Mouse (Mus musculus) ES-CJ7 (cell line): Measurements from ENCODE around the gene Etv6.

ENCODE experiments used
- DNase-seq: peaks from one replicate; pipeline ENCODE4 v3.0.0; 2011; ENCODE audit warnings: low read depth, low spot score

Etv6 gene

DNA sequence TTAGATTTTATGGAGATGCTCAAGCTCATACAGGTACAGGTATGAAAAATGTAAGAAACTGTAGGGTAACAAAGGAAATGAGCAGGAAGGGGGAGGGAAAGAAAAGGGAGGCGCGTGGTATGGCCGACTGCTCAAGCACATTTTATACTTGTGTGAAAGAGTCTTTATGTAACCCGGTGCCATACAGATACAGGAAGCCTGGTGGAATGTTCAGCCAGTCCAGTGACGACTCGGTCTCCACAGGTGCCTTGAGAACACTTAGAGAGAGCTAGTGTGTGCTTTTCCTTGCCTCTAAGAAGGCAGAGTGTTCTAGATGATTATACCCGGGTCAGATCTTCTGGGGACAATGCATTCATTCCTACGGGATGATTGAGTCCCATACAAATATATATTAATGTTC lies 215.9 kb downstream of the Etv6 start:
- no peak for DNase-seq

DNA sequence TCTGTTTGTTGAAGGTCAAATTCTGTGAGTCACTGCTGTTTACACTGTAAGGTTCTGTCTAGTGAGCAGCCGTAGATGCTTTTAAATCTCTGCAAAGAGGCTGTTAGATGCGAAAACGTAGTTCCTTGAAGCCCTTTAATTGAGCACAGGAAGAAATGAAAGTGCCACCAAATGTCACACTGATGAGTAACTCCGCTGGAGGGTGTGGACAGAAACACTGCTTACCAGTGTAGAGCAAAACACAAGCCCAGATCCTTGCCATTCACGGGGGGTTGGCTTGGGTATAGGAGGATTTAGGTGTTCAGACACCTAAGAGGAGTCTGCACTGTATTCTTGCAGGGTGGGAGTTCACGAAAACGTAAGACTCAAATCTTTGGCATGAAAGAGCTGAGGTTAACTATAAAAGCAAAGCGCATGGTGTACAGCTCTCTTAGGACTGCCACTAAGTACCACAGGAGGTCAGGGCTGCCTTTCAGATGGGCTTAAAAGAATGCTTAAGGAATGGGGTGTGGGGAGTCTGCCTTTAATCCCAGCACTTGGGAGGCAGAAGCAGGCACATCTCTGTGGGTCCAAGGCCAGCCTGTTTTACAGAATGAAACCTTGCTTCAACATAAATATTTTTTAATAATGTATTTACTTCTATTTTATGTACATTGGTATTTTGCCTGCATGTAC lies 216.7 kb downstream of the Etv6 start:
- DNase-seq: peak; percentile 63

DNA sequence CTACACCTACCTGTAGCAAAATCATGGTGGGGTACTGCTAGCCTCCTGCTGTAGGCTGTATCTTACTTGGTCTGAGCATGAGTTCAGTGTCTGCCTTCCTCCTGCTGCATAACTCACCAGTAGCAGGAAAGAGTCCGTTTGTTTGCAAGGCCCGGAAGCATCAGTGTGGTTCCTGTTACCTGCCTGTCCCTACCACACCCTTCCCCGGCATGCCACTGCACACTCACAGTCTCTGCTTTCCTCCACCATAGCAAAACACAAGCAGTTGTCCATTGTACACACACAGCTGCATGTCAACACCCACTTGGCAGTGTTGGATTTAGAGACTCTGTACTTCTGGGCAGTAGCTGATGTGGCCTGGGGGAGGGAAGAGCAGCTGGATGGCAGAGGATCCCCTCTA lies 220.9 kb downstream of the Etv6 start:
- peak; percentile 33 for DNase-seq

DNA sequence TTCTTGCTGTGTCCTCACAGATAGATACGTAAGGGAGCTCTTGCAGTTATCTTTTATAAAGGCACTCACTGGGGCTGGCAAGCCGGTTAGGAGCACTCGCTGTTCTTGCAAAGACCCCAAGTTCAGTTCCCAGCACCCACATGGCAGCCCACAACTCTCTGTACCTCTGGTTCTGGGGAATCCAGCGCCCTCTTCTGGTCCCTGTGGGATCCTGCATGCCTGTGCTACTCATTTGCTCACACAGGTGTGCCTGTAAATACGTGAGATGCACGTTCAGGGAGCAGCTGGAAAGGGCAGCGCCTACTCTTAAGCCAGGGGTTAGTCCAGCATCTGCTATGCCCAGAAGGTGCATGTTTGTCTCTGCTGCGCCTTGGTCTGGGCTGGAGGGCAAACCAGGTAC lies 224.4 kb downstream of the Etv6 start:
- DNase-seq: peak; percentile 40

DNA sequence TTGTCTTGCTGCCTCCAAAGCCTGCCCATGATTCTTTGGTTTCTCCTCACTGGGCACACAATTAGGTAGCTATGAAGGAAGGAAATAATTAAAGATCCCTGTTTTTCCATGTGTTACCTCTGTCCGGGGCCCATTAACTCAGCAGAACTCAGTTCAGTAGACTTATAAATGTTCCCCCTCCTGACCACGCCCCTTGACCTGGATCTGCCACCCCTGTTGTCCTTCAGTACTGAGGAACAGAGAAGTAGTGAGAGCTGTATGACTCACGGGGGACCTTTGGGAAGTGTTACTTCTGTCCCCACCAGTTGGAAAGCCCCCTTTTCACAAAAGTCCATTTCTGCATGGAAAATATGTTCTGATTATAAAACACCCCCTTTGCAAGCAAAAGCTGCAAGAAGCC lies 226.4 kb downstream of the Etv6 start:
- no peak for DNase-seq

DNA sequence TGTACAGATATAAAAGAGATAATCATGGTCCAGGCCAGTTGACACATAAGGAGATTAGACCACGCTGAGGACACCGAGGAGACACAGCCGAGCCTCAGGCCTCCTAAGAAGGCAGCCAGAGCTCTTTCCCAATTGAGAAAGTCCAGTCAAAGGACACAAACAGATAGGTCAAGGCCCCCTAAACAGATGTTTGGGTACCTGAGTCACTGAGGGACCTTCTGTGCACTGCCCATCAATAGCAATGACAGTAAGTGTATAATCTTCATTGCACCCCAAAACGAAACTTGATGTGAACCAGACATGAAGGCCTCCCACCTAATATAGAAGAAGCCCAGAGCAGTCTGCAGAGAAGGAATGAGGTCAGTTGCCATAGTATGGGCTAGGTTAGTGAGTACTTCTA lies 226.9 kb downstream of the Etv6 start:
- DNase-seq: no peak

DNA sequence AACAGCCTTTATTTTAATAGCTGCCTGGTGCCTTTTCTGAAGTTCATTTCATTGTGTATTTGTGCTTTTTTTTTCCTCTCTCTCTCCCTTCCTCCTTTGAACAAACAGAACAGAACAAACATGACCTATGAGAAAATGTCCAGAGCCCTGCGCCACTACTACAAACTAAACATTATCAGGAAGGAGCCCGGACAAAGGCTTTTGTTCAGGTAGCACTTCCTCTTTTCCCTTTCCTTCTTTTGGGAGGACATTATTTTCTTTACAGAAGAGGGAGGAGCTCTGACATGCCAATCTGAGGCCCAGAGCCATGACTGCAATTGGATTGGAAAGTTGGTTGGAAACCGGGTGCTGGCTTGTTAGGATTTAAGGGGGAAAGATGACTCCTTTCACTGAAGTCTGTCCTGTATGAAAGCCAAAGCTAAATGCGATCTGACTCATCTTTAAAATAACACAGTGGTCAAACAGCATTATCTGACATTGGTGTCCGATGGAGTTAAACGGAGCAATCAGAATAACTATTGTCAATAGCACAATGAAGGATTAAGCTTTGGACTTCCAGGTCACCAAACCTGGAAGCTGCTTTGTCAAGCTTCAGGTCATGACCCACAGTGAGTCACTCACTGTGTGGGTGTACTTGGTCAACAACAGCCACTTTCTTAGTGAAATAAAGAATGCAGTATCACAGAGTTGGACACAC lies 227.6 kb downstream of the Etv6 start:
- no peak for DNase-seq

DNA sequence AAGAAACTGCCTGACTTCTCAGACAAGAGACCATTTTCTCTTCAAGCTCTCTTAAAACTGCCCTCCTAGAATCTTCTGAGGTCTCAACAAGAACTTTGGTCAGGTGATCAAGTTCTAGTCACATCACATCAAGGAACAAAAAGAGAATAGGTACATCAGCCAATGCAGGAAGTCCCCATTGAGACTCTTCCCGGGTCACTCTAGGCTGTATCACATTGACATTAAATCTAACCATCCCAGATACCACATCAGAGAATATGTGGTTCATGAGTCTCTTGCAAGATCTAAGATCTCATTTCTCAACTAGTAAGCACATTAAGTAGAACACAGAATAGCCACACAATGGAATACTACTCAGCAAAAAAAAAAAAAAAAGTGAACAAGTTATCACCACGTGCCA lies 238.4 kb downstream of the Etv6 start:
- no peak for DNase-seq

DNA sequence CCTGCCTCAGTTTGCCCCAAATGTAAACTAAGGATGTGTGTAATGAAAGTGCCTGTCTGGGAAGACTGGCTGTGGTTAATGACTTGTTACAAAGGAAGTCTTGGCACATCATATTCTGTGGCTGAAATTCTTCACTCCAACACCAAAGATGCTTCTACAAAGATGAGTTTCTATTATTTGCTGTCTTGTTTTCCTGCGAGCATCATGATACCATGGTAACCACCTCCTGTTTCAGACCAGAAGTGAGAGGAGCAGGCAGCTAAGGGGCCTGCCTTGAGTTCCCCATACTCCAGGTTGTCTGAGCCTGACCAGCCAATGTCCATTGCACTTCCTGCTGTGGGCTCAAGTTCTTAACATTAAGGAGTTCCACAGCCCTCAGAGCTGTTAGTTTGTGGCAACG lies 241.5 kb downstream of the Etv6 start:
- DNase-seq: no peak

DNA sequence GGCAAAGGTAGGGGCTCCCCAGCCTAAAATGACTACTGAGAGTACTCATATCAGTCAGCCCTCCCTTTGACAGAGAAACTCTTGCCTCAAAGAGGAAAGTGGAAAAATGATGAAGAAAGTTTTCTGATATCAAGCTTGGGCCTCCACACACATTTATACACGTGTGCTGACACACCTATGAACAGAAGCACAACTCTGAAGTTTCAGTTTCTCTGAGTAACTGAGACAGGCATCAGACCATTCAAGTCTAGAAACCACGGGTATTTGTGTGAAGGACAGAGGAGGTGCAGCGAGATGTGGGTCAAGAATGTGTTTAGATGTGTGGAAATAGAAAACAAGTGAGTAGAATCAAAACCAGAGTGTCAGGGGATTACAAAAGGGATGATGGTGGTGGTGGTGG lies 246.6 kb downstream of the Etv6 start:
- no peak for DNase-seq

DNA sequence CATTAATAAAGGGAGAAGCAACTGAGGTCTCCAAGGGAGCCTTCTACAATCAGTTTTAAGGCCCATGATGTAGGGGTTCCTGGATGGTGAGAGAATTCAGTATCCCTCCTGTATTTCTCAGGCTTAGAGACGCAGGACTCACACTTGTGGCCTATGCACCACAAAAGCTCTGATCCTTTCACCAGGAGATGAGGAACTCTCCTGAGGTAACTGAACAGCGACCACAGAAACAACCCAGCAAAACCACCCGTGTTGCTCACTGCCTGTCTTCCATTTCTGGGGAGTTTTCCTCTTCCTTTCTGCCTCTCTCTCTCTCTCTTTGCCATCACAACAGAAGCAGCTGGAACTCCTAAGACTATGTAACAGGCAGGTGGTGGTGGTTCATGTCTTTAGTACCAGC lies 256.3 kb downstream of the Etv6 start:
- DNase-seq: no peak

DNA sequence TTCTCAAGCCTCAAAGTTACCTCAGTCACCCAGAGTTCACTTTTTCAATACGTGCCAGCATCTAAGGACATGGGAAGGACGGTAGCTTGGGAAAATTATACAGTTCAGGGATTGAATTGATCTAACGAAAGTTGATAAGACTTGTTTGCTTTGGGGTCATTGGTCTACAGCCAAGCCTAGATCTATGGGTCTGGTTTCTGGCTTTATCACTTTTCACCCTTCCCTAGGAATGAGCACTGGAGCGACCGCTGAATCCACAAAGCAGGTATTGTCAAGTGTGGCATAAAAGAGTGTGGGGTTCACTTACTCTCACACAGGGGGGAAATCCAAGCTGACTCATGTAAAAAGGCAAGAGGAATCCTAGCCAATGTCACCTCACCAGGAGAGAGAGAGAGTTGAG lies 256.9 kb downstream of the Etv6 start:
- DNase-seq: no peak

DNA sequence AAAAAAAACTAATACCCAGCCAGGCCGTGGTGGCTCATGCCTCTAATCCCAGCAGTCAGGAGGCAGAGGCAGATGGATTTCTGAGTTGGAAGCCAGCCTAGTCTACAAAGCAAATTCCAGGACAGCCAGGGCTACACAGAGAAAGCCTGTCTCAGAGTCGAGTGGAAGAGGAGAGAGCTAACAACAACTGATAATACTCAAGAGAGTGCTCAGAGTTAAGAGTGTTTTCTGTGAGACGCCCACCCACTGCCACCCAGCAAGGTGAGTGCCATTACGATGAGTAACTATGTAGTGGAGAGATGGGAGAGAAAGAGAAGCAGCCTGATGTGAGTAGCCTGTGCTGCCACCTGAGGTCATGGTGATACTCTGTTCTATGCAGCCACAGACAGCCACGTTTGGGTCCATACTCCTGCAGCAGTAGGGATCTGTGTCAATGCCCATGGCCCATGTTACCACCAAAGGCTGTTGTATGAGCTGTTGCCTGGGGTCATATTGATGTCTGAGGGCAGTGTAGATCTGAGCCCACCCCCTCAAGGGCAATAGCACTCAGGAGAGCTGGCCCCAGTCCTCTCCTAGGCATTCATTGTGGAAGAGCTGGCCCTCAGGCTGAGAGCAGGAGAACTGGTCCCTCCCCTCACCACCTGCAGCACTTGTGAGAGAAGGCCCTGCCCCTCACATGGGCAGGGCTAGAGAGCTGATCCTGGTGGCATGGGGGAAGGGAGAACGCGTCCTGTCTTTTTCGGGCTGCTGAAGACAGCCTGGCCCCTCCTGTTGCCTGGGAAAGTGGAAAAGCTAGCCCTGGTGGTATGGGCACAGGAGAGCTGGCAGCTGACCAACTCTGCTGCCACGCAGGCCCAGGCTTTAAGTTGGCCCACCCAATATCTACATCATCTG lies 258.4 kb downstream of the Etv6 start:
- no peak for DNase-seq

DNA sequence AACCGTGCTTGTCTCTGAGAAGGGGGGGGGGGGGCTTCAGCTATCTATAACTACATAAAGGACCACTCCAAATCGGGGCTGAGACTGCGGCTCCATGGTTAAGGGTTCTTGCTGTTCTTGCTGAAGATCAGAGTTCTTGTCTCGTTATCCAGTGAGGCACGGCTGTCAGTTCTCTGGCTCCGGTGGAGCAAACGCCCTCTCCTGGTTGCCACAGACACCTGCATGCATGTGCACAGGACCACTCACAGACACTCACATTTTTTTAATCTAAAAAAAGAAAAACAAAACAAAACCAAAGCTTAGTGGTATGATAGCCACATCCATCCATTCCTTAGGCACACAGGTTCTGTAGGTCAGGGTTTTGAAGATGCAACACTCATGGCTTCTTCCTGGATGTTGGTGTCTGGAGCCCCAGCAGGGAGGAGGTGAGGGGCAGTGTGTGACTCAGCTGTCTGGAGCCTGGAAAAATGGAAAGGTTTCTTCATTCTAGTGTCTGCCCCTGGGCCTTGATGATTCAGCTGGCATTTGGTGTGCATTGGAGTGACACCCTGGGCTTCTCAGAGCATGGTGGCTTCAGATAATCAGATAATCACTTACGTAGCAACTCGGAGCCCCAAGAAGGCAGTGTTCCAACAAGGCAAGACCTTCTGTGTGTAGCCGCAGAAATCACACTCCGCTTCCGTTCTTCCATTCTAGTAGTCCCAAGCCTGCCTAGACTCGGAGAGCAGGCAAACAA lies 262.6 kb downstream of the Etv6 start:
- peak; percentile 69 for DNase-seq

DNA sequence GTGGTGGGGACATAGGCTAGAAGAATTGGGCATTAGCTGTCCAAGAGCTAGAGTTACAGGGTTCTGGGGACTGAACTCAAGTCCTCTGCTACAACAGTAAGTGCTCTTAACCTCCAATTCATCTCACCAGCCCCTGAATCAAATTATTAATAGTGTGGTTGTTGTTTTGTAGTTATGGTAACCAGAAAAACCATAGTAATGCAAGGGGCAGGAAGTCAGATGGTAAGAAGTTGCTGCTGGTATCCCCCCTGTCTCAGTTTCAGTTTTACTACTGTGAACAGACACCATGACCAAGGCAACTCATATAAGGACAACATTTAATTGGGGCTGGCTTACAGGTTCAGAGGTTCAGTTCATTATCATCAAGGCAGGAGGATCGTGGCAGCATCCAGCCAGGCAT lies 266.5 kb downstream of the Etv6 start:
- no peak for DNase-seq

DNA sequence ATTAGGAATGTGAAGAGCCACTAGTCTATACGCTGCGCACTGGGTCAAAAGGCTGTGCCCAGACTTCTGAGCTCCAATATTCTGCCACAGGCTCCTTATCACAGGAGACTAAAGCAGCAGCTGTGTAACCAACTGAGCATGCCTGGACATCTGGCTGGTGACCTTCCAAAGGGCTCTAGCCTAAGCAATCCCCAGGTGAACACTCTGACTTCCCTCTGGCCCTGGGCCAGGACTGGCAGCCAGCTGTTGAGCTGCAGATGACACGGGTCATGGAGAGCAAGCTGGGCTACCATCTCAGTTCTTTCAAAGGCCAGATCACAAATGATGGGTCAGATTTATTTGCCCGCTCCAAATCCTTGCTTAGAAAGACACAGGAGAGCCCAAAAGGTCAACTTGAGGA lies 275.8 kb downstream of the Etv6 start:
- DNase-seq: no peak

DNA sequence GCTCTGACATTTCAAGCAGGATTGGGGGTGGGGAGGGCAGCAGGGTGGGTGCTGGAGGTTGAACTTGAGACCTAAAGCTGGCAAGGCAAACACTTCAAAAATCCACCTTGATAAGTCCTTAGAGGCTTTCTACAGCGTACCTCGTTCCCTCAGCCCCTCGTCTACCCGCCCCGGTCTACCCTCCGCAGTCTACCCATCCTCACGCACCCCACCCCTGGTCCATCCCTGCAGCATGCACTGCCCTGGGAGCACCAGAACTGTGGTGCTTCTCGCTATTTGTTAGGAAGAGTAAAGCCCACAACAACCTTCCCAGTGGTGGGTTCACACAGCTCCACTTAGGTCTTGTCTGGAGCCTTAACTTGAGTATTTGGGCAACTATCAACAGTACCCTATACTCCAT lies 277.1 kb downstream of the Etv6 start:
- DNase-seq: no peak

DNA sequence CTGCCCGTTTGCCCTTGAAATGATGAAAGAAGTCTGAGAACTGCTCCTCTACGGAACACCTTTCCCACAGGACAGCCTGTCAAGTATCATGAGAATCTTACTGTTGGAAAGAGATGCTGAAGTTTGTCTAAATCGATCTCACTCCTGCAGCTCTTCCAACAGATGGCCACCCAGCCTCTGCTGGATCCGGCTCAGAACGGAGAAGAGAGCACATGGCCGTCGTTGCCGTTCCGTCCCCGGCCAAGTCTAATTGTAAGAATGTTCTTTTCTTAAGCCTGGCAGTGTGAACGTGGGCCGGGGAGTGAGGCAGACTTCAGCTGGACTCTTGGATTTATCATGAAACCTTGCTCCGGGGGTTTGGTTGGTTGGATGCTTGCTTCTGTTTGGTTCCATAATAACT lies 281.9 kb downstream of the Etv6 start:
- no peak for DNase-seq
